16 mouse cellular contexts compared by ENCODE assay signal in the genomic region with DNA sequence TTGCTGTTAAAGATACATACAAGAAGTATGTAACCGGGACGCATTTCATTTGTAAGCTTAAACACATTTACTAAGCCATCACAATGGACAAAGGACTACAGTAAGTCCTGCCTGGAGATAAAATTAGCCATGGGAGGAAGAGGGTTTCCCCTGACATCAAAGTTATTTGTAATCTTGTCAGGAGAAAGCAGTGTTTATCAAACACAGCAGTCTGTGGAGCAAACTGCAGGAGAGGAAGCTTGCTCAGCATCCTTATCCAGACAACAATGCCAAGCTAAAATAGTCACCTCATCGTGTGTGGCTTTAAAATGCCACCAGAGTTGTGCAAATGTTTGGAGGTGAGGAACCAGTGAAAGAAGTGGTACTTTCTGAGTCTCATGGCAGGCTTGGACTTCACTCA.
DNase-seq lines count a peak whose midpoint lies in the region; ATAC-seq lines count a peak whose summit lies in the region.
"Had no signal": no experiment of that assay in that cellular context is flagged by ENCODE, and none has a peak within 500 bp of the region (broad histone marks: within the 10 kb centered on the region; RNA-seq: fewer than 3 reads in every experiment).

No protein-coding gene starts in this region.

- no peak overlapping the region for H3K4me2 ChIP-seq in forebrain, embryonic 16.5 days (ENCODE audit: low read length)
- H3K4me2 ChIP-seq in midbrain, embryonic 11.5 days, result no peak overlapping the region
- no peak overlapping the region for H3K4me2 ChIP-seq in midbrain, embryonic 15.5 days
- H3K4me2 ChIP-seq: embryonic facial prominence, embryonic 15.5 days; heart, embryonic 12.5 days; intestine, embryonic 15.5 days had no signal

- peak overlapping the region; percentile 72 for H3K27ac ChIP-seq in forebrain, embryonic 10.5 days
- no peak overlapping the region for H3K27ac ChIP-seq in forebrain, embryonic 16.5 days (ENCODE audit: low read length)
- no peak overlapping the region for H3K27ac ChIP-seq in midbrain, embryonic 11.5 days (ENCODE audit: low read depth, low read length)
- H3K27ac ChIP-seq in midbrain, embryonic 15.5 days, result no peak overlapping the region
- H3K27ac ChIP-seq: embryonic facial prominence, embryonic 15.5 days; intestine, embryonic 15.5 days; kidney, postnatal 0 days had no signal

- no peak overlapping the region for H3K9ac ChIP-seq in forebrain, embryonic 16.5 days (replicated peaks; ENCODE audit: low read depth, low read length)
- no peak overlapping the region for H3K9ac ChIP-seq in midbrain, embryonic 11.5 days (ENCODE audit: low read length)
- H3K9ac ChIP-seq in midbrain, embryonic 15.5 days, result no peak overlapping the region
- H3K9ac ChIP-seq: embryonic facial prominence, embryonic 15.5 days; heart, embryonic 12.5 days; intestine, embryonic 15.5 days had no signal

- H3K4me1 ChIP-seq in forebrain, embryonic 10.5 days, result peaks cover 23% of the 10 kb centered on the region
- H3K4me1 ChIP-seq in forebrain, embryonic 16.5 days (replicated peaks; ENCODE audit: control insufficient read depth, insufficient read depth, low read length), result no peaks in the 10 kb centered on the region
- no peaks in the 10 kb centered on the region for H3K4me1 ChIP-seq in midbrain, embryonic 11.5 days (ENCODE audit: control insufficient read depth, insufficient read depth, low read length)
- no peaks in the 10 kb centered on the region; the same call in 1 of the 2 replicates for H3K4me1 ChIP-seq in midbrain, embryonic 15.5 days
- H3K4me1 ChIP-seq: embryonic facial prominence, embryonic 15.5 days; intestine, embryonic 15.5 days had no signal

- no peaks in the 10 kb centered on the region for H3K36me3 ChIP-seq in forebrain, embryonic 10.5 days (replicated peaks)
- no peaks in the 10 kb centered on the region for H3K36me3 ChIP-seq in forebrain, embryonic 16.5 days (ENCODE audit: control insufficient read depth, insufficient read depth)
- no peaks in the 10 kb centered on the region for H3K36me3 ChIP-seq in midbrain, embryonic 11.5 days (ENCODE audit: control insufficient read depth, insufficient read depth, low read length)
- H3K36me3 ChIP-seq in midbrain, embryonic 15.5 days (replicated peaks), result no peaks in the 10 kb centered on the region
- H3K36me3 ChIP-seq: embryonic facial prominence, embryonic 15.5 days; heart, embryonic 12.5 days; intestine, embryonic 15.5 days had no signal

- H3K27me3 ChIP-seq in forebrain, embryonic 10.5 days (ENCODE audit: poor library complexity, severe bottlenecking), result no peaks in the 10 kb centered on the region
- no peaks in the 10 kb centered on the region for H3K27me3 ChIP-seq in forebrain, embryonic 16.5 days (replicated peaks; ENCODE audit: control insufficient read depth, insufficient read depth, low read length)
- no peaks in the 10 kb centered on the region for H3K27me3 ChIP-seq in midbrain, embryonic 11.5 days (ENCODE audit: control insufficient read depth, insufficient read depth, low read length)
- no peaks in the 10 kb centered on the region for H3K27me3 ChIP-seq in midbrain, embryonic 15.5 days (replicated peaks)
- H3K27me3 ChIP-seq: embryonic facial prominence, embryonic 15.5 days; heart, embryonic 12.5 days; intestine, embryonic 15.5 days had no signal

- 52% methylated on average over 3 of the region's 3 CpGs for WGBS in forebrain, embryonic 10.5 days
- 64% methylated on average over 3 of the region's 3 CpGs for WGBS in forebrain, embryonic 16.5 days
- WGBS in midbrain, embryonic 11.5 days, result 62% methylated on average over 3 of the region's 3 CpGs
- WGBS in midbrain, embryonic 15.5 days, result 45% methylated on average over 3 of the region's 3 CpGs

- ATAC-seq in forebrain, embryonic 16.5 days, result no peak
- ATAC-seq in midbrain, embryonic 11.5 days (ENCODE audit: low FRiP score), result no peak
- ATAC-seq in midbrain, embryonic 15.5 days (replicated peaks), result no peak
- ATAC-seq: intestine, embryonic 15.5 days had no signal

- H3K4me3 ChIP-seq in forebrain, embryonic 10.5 days, result no peak overlapping the region
- H3K4me3 ChIP-seq in forebrain, embryonic 16.5 days (replicated peaks; ENCODE audit: low read length), result no peak overlapping the region
- no peak overlapping the region for H3K4me3 ChIP-seq in midbrain, embryonic 11.5 days (ENCODE audit: low read depth, low read length)
- no peak overlapping the region for H3K4me3 ChIP-seq in midbrain, embryonic 15.5 days
- H3K4me3 ChIP-seq: embryonic facial prominence, embryonic 15.5 days; heart, embryonic 12.5 days; intestine, embryonic 15.5 days had no signal

- no peaks in the 10 kb centered on the region for H3K9me3 ChIP-seq in forebrain, embryonic 10.5 days
- no peaks in the 10 kb centered on the region for H3K9me3 ChIP-seq in forebrain, embryonic 16.5 days (ENCODE audit: control insufficient read depth, low read length)
- no peaks in the 10 kb centered on the region for H3K9me3 ChIP-seq in midbrain, embryonic 11.5 days (ENCODE audit: control insufficient read depth, low read length)
- H3K9me3 ChIP-seq in midbrain, embryonic 15.5 days, result no peaks in the 10 kb centered on the region
- H3K9me3 ChIP-seq: embryonic facial prominence, embryonic 15.5 days; heart, embryonic 12.5 days; intestine, embryonic 15.5 days had no signal

- no peak for DNase-seq in forebrain, embryonic 10.5 days (ENCODE audit: extremely low spot score, low spot score)
- DNase-seq in layer of hippocampus, adult 9-11 months, result peak; percentile 16
- no peak for DNase-seq in layer of hippocampus, adult 9-10 months (ENCODE audit: low spot score)
- DNase-seq in midbrain, embryonic 11.5 days (ENCODE audit: low spot score, missing footprints), result peak; percentile 86
- DNase-seq in spleen, postnatal 14 days (ENCODE audit: low spot score in 2 of 2), result no peak
- DNase-seq: adrenal gland, adult 2 months; cerebellum, postnatal 10 days; gastrocnemius, postnatal 36 days; midbrain, embryonic 14.5 days; thymus, postnatal 36 days had no signal

Comparison
In these comparisons a context has a peak if more than half of its experiments do, and no peak if none do; other contexts are left out.
1. DNase-seq: peak in layer of hippocampus, adult 9-11 months (single experiment) and midbrain, embryonic 11.5 days (single experiment); none in forebrain, embryonic 10.5 days (single experiment), layer of hippocampus, adult 9-10 months (single experiment) and spleen, postnatal 14 days (0 of 2).